Mouse (Mus musculus) left cerebral cortex, adult 2 months (tissue): ENCODE measurements around the gene Rps13. TPM values are rescaled to one million over a fixed set of nuclear protein-coding genes. Genes with fewer than 3 reads are reported as not detected.
A peak's percentile ranks its signal among the peaks of the same experiment; 100 is the strongest.

ENCODE experiments used
- DNase-seq, 2 experiments: peaks; one replicate each; pipeline ENCODE4 v3.0.0; 2021 to 2022; ENCODE audit warnings: low spot score in 2 of 2, mixed read lengths in 1 of 2; ENCODE audit errors: extremely low spot score in 1 of 2
- H3K27ac ChIP-seq: fragments of 200-600 bp; 2 replicates; pipeline ENCODE4 v1.8.1; 2022
- H3K4me3 ChIP-seq: fragments of 200-600 bp; 2 replicates; pipeline ENCODE4 v1.8.1; 2022
- CTCF ChIP-seq: fragments of 200-600 bp; IDR thresholded peaks from 2 replicates; pipeline ENCODE4 v1.8.1; 2022; ENCODE audit warnings: antibody characterized with exemption, mild to moderate bottlenecking, moderate library complexity
- intact Hi-C: fragments of 180-260 bp; cut with DNase I; formaldehyde crosslinking; loops from one replicate; pipeline ENCODE4 v1.15.1; 2025
- total RNA-seq, 2 experiments: library from RNA; stranded (reverse); gene quantifications; 2 replicates each; pipeline ENCODE4 v1.2.3; 2021

Gene Rps13
- total RNA-seq, 2 experiments from 2014 or later = 168 to 210 TPM

DNA sequence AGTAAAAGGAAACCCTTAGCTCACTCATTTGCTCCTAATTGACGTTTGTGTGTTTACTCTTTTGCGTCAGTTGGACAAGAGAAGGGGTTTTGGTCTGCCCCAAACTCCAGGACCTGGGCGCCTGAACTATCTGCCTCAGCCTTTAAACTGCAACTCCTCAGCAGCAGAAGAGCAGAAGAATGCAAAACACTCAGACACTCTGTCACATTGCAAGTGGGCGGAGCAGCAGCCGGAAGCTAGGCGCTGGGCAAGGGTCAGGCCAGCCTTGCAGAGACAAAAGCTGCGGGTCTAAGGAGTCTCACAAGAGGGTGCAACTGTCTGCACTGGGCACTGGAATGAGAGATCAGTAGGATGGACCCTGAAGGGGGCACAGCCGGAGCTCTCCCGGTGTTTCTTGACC lies 24.5 kb downstream of the Rps13 start:
- H3K4me3 ChIP-seq = no peak overlapping the region
- no peak for TF ChIP-seq CTCF
- intact Hi-C loops = loop anchor here (5.0 kb wide), 1 partner anchor 52 kb away; no protein-coding TSS in a partner anchor
- H3K27ac ChIP-seq = no peak overlapping the region
- DNase-seq = no peak

DNA sequence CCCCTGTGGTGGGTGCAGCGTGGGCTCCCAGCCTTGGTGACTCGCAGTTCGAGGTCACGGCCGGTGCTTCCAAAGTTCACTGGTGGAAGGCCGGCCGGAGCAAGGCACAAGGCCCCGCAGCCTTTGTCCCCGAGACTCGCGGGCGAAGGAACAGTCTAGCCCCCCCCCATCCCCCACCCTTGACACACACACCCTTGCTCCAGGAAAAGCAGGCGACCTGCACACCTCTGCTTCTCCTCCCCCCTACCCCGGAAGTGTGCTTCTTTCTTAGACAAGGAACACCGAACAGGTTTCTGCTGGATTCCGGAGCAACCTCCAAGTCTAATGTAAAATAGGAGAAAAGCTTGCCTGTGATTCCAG lies 25.4 kb downstream of the Rps13 start:
- Histone ChIP-seq H3K4me3 (peak overlapping the region; percentile 58), H3K27ac (no peak overlapping the region)
- DNase-seq = no peak
- no peak for TF ChIP-seq CTCF
- intact Hi-C loops = loop anchor here (5.0 kb wide), 1 partner anchor 51 kb away; no protein-coding TSS in a partner anchor

DNA sequence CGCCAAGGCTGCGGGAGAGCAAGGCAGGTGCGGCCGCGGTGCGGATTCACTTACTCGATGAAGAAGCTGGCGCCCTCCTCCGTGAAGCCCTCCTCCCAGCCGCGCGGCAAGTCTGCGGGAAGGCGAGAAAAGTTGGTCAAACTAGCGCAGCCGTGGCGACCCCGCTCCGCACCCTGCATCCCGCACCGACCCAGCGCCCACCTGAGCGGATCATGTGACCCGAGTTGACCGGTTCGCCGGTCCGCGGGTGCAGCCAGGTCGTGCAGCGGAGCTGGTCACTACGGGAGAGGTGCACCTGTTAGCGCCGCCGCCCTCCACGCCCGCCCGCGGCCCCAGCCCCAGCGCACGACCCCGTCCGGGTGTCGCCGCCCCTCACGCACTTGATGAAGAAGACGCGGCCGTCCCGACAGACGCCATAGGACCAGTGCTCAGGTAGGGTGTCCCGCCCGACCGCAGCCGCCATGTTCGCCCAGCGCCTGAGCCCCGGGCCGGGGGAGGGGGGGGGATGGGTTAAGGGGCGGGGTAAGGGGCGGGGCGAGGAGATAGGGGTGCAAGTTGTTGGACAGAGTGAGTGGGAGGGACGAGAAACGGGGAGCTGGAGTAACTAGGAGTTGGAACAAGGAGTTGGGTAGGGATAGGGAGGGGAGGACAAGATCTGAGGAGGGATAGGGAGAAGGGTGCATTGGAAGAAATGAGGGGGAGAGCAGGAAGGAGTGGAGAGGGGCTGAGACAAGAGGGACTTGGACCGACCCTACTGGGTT lies 25.9 kb downstream of the Rps13 start, which contains the start of gene Plekha7:
TSS of gene Plekha7 (minus strand) at position 506 of the 761 bp plus-strand sequence.
- Histone ChIP-seq H3K4me3 (peak within 1 kb of the TSS; percentile 58), H3K27ac (no peak within 1 kb of the TSS)
- no peak for DNase-seq
- intact Hi-C loops = loop anchor here (5.0 kb wide), 1 partner anchor 51 kb away; no protein-coding TSS in a partner anchor
- TF ChIP-seq CTCF = no peak

DNA sequence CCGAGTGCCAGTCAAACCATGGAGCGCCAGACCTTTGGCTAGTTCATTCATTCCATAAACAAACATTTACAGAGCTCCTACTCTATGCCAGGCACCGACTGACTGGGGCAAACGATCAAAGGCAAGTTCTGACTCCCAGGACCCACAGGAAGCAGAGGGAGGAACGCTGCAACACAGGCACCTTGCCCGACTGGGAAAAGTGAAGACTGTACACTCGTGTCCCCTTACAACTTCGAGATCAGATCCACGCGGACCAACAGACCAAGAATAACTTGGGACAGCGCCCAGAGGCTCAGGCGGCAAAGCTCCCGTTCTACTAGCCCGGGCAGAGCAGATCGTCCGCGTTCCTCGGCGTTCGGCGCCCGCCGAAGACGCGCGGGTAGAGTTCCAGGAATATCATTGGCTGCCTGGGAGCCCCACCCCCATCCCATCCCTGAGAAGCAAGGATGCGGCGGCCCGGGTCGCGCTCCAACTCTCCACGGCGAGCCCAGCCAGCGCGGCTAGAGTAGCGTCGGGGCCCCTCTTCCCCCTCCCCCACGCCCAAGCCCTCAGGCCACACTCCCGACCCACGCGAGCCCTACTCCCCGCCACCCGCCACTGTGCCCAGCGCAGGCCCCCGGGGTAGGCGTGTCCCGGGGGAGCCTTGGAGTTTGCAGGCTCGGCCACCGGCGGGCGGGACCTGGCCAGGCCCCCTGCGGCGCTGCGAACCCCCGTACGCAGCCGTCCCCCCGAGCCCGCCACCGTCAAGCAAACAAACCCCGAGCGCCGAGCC lies 26.7 kb downstream of the Rps13 start:
- TF ChIP-seq CTCF = no peak
- intact Hi-C loops = loop anchor here (5.0 kb wide), 1 partner anchor 50 kb away; no protein-coding TSS in a partner anchor
- DNase-seq = peak; percentile 29 to 39
- H3K27ac ChIP-seq = no peak overlapping the region
- H3K4me3 ChIP-seq = peak overlapping the region; percentile 58

DNA sequence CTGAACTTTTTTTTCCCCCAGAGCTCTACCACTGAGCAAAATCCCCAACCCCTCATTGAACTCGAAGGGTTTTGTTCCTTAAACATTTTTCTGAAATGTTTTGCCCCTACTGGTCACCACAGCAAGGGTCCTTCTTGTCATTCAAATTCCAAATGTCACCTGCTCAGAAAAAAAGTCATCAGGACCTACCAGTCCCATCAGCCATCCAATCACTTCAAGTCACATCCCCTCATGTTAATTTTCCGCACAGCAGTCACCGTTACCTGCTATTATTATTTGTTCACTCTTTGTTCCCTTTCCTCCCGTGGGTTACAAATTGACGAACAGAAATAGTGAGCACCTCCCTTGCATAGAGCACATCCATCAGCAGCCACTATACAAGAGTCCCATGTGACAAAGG lies 27.4 kb downstream of the Rps13 start:
- Histone ChIP-seq H3K27ac (no peak overlapping the region), H3K4me3 (no peak overlapping the region; the same call in 1 of the 2 replicates)
- TF ChIP-seq CTCF = no peak
- DNase-seq = no peak
- intact Hi-C loops = loop anchor here (5.0 kb wide), 1 partner anchor 49 kb away; no protein-coding TSS in a partner anchor

DNA sequence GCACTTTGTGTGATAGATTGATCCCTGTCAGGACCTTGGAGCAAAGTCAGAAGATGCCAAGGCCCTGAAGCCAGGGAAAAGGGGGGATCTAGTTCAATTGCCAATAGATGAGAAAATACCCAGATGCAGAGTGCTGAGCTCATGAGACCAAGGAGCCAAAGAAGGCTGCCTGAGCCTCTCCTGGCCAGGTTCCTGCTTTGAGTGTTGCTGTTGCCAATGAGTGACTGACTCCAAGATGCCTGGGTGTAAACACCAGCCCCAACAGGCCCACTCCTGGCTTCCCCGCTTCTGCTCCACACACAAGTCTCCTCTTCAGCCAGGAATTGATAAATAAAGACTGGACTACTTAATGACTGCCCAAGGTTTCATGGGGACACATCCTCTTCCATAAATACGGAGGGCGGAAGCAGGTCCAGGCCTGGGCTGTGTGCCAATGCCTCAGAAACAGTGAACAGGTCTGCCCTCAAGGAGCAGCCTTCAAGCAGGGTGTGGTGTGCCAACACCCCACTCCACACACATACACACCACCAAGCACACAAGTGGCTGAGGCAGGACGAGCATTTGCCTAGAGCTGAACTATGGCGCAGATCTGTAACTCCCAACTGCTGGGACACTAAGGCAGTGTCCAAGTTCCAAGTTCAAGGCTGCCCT lies 32.2 kb downstream of the Rps13 start:
- no peak for TF ChIP-seq CTCF
- intact Hi-C loops = no loop called here

DNA sequence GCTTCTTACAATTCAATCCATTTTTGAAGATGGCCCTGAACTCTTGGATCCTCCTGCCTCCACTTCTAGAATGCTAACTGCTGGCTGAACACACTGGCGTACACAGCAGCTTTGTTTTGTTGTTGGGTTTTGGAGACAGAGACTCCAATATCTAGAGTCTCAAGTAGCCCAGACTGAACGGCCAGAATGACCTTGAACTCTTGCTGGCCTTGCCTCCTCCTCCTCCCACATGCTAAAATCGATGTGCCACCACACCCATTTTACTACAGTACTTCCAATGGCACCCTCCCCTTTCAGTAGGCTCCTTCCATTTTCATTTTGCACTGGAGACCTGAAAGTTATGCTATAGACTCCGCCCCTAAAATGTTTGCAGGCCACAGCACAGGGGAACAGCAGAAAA lies 32.9 kb downstream of the Rps13 start:
- Histone ChIP-seq H3K4me3 (no peak overlapping the region), H3K27ac (no peak overlapping the region)
- no peak for DNase-seq
- no peak for TF ChIP-seq CTCF
- intact Hi-C loops = no loop called here

More for the DNA sequence above, 32.2 kb downstream of the Rps13 start:
- DNase-seq = no peak
- H3K4me3 ChIP-seq = no peak overlapping the region
- H3K27ac ChIP-seq = no peak overlapping the region

DNA sequence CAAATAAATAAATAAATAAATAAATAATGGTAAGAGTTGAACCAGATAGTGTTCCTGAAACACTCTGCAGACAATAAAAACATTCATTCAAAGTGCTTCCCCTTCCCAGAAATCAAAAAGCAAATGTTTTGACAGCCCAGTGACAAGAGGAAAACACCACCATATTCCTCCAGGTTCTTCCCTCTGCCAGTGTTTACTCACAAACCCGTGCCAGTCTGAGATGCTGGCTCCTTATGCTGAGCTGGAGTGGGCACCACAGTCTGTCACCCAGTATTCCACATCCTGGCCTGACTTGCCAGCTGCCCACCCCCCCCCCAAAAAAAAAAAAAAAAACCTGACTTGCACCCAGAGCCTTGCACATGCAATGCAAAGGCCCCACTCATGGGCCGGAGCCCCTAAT lies 35.1 kb downstream of the Rps13 start:
- TF ChIP-seq CTCF = no peak
- DNase-seq = no peak
- Histone ChIP-seq H3K27ac (no peak overlapping the region), H3K4me3 (no peak overlapping the region)
- intact Hi-C loops = no loop called here

DNA sequence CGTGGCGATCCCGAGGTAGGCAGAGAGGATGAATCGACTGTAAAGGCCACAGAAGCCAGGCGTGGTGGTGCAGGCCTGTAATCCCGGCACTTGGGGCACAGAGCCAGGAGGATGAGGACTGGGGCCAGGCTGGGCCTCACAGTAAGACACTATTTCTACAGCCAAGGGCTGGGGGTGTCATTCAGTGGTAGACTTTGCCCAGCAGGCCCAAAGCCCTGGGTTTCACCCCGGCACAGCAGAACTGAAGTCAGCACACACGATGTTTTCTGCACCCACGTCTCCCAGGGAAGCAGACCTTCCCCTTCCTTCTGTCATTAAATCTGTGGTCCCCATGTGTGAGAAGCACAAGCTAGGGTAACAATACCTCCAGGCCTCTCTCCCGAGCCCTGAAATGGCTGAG lies 35.6 kb downstream of the Rps13 start:
- intact Hi-C loops = no loop called here
- TF ChIP-seq CTCF = no peak
- H3K4me3 ChIP-seq = no peak overlapping the region
- H3K27ac ChIP-seq = no peak overlapping the region
- DNase-seq = no peak

DNA sequence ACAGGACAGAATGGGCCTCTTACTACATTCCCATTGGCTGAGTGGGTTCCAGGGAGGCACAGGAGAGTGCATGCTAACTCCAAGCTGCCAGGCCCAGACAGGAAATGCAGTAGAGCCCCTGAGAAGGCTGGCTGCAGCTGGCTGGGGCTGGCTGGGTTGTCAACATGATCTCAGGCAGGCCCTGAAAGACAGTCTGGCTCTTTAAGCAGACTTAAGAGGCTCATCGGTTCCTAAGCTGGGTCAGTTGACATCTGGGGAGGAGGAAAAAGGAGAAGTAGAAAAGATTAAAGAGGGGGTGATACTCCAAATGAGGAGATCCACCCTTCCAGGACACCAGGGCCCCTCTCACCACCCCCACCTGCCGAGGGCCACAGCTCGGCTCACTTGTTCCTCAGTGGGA lies 39.0 kb downstream of the Rps13 start:
- Histone ChIP-seq H3K4me3 (no peak overlapping the region), H3K27ac (no peak overlapping the region)
- DNase-seq = no peak
- intact Hi-C loops = no loop called here
- no peak for TF ChIP-seq CTCF

DNA sequence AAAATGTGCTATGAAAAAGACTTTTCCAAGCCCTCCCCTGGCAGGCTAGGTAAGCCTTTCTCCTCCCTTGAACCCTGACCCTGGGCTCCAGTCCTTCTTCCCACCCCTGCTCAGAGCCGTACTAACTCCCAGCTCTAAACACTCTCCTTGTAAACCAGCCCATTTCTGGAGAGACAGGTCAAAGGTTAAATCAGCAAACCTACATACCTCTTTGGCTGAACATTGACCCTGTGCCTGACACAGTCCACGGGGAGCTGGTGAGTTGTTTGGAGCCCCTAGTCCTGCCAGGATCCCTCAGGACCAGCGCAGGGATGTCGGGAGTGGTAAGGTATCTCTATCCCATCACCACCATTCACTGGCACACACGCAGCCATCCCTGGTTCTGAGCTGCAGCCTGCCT lies 41.6 kb downstream of the Rps13 start:
- Histone ChIP-seq H3K27ac (no peak overlapping the region), H3K4me3 (no peak overlapping the region)
- DNase-seq = no peak
- intact Hi-C loops = no loop called here
- no peak for TF ChIP-seq CTCF

DNA sequence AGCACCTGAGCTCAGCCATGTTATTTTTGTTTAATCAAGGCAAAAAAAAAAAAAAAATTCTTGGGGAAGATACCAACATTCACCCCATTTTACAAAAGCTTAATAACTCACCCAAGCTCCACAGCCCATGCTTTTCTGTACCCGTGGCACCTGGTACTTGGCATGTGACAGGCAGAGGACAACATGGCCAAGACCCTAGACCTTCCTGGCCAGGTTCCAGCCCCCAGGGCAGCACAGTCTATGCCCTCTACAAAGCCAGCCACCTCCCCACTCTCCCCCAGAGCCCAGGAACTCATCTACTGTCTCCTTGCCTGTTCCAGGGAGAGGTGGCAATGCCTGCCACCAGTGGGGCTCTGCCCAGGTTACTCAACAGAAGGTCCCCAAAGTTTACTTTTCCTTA lies 43.4 kb downstream of the Rps13 start:
- Histone ChIP-seq H3K27ac (no peak overlapping the region), H3K4me3 (no peak overlapping the region)
- no peak for DNase-seq
- intact Hi-C loops = no loop called here
- no peak for TF ChIP-seq CTCF
